In genomic region chrX:50456136-50456535, GRCm38 (mm10) we compare ENCODE assay signal across 51 mouse cellular contexts. TPM values are rescaled to one million over a fixed set of nuclear protein-coding genes. Genes with fewer than 3 reads are reported as not detected.
"Had no signal": no experiment of that assay in that cellular context is flagged by ENCODE, and none has a peak within 500 bp of the region (broad histone marks: within the 10 kb centered on the region; RNA-seq: fewer than 3 reads in every experiment).

No protein-coding gene starts in this region.

- H3K27me3 ChIP-seq: heart, embryonic 12.5 days; heart, embryonic 13.5 days; heart, embryonic 15.5 days; hindbrain, embryonic 12.5 days; hindbrain, embryonic 13.5 days; hindbrain, embryonic 15.5 days; intestine, embryonic 15.5 days; kidney, embryonic 15.5 days had no signal

- H3K4me3 ChIP-seq: heart, embryonic 12.5 days; heart, embryonic 13.5 days; heart, embryonic 15.5 days; hindbrain, embryonic 10.5 days; hindbrain, embryonic 12.5 days; hindbrain, embryonic 13.5 days; hindbrain, embryonic 15.5 days; intestine, embryonic 15.5 days; kidney, embryonic 15.5 days; layer of hippocampus, adult 2 months; left cerebral cortex, adult 2 months had no signal

- DNase-seq: heart, postnatal 10 days; heart, postnatal 14 days; heart, postnatal 36 days; heart, postnatal 4 days; kidney, adult 11 months; kidney, adult 18-20 months; kidney, adult 2 months; kidney, adult 8-10 months; kidney, adult 9 months; kidney, postnatal 10 days; kidney, postnatal 14 days; kidney, postnatal 25 days; kidney, postnatal 36 days; kidney, postnatal 4 days; layer of hippocampus, adult 9-11 months; layer of hippocampus, postnatal 36 days had no signal

- ATAC-seq: hindbrain, embryonic 16.5 days; hindbrain, postnatal 0 days; inflammation-experienced regulatory T-cells, adult 6 months; intestine, embryonic 15.5 days; intestine, embryonic 16.5 days; intestine, postnatal 0 days had no signal

- H3K36me3 ChIP-seq: heart, embryonic 12.5 days; heart, embryonic 13.5 days; heart, embryonic 15.5 days; hindbrain, embryonic 10.5 days; hindbrain, embryonic 12.5 days; hindbrain, embryonic 13.5 days; hindbrain, embryonic 15.5 days; intestine, embryonic 15.5 days; kidney, embryonic 15.5 days had no signal

- H3K4me2 ChIP-seq: heart, embryonic 11.5 days; heart, embryonic 12.5 days; heart, embryonic 13.5 days; heart, embryonic 15.5 days; hindbrain, embryonic 12.5 days; hindbrain, embryonic 13.5 days; hindbrain, embryonic 14.5 days; hindbrain, embryonic 15.5 days; intestine, embryonic 15.5 days; kidney, embryonic 15.5 days had no signal

- H3K9ac ChIP-seq: heart, embryonic 12.5 days; heart, embryonic 13.5 days; heart, embryonic 15.5 days; hindbrain, embryonic 12.5 days; hindbrain, embryonic 13.5 days; hindbrain, embryonic 14.5 days; hindbrain, embryonic 15.5 days; intestine, embryonic 15.5 days; kidney, embryonic 15.5 days had no signal

- H3K9me3 ChIP-seq: heart, embryonic 12.5 days; heart, embryonic 13.5 days; heart, embryonic 15.5 days; hindbrain, embryonic 10.5 days; hindbrain, embryonic 12.5 days; hindbrain, embryonic 13.5 days; hindbrain, embryonic 15.5 days; intestine, embryonic 15.5 days; kidney, embryonic 15.5 days had no signal

- H3K27ac ChIP-seq: heart, embryonic 13.5 days; heart, embryonic 15.5 days; hindbrain, embryonic 10.5 days; hindbrain, embryonic 12.5 days; hindbrain, embryonic 13.5 days; hindbrain, embryonic 14.5 days; hindbrain, embryonic 15.5 days; hindbrain, postnatal 0 days; intestine, embryonic 15.5 days; kidney, embryonic 15.5 days; kidney, postnatal 0 days; layer of hippocampus, adult 2 months; left cerebral cortex, adult 2 months had no signal

- H3K4me1 ChIP-seq: heart, embryonic 12.5 days; heart, embryonic 13.5 days; heart, embryonic 15.5 days; hindbrain, embryonic 10.5 days; hindbrain, embryonic 12.5 days; hindbrain, embryonic 13.5 days; hindbrain, embryonic 15.5 days; intestine, embryonic 15.5 days; kidney, embryonic 15.5 days had no signal

RNA-seq across cellular contexts. Expression of gene Olfr1324, which starts 27.8 kb away (rescaled TPM):
- total RNA-seq: heart, postnatal 10 days; heart, postnatal 14 days; heart, postnatal 25 days; heart, postnatal 36 days; heart, postnatal 4 days; hematopoietic stem cell, adult 5-6 weeks; hindbrain, postnatal 0 days; layer of hippocampus, adult 18-20 months; layer of hippocampus, adult 2 months; layer of hippocampus, adult 8-10 months; layer of hippocampus, postnatal 10 days; layer of hippocampus, postnatal 14 days; layer of hippocampus, postnatal 25 days; layer of hippocampus, postnatal 36 days; left cerebral cortex, adult 18-20 months; left cerebral cortex, adult 2 months had no signal
- polyA plus RNA-seq: heart, embryonic 11.5 days; heart, embryonic 12.5 days; heart, embryonic 13.5 days; heart, embryonic 14.5 days; heart, embryonic 15.5 days; heart, embryonic 16.5 days; heart, postnatal 0 days; hindbrain, embryonic 10.5 days; hindbrain, embryonic 11.5 days; hindbrain, embryonic 12.5 days; hindbrain, embryonic 13.5 days; hindbrain, embryonic 14.5 days; hindbrain, embryonic 15.5 days; hindbrain, embryonic 16.5 days; hindbrain, postnatal 0 days; inflammation-experienced regulatory T-cells, adult 6 months; intestine, embryonic 14.5 days; intestine, embryonic 15.5 days; intestine, embryonic 16.5 days; intestine, postnatal 0 days; kidney, adult 2 months; kidney, embryonic 14.5 days; kidney, embryonic 15.5 days; kidney, embryonic 16.5 days; kidney, postnatal 0 days; large intestine, adult 2 months had no signal
